Mouse (Mus musculus) stomach, postnatal 0 days (tissue): ENCODE results near the gene Ptch1.

Experiments used
- CTCF ChIP-seq: IDR thresholded peaks from 2 replicates; pipeline ENCODE4 v1.5.1; 2016; ENCODE audit warnings: antibody characterized with exemption, low read depth, mild to moderate bottlenecking, moderate library complexity
- EP300 ChIP-seq: optimal IDR thresholded peaks from 2 replicates; pipeline ENCODE3; 2016; ENCODE audit warnings: antibody characterized with exemption

DNA sequence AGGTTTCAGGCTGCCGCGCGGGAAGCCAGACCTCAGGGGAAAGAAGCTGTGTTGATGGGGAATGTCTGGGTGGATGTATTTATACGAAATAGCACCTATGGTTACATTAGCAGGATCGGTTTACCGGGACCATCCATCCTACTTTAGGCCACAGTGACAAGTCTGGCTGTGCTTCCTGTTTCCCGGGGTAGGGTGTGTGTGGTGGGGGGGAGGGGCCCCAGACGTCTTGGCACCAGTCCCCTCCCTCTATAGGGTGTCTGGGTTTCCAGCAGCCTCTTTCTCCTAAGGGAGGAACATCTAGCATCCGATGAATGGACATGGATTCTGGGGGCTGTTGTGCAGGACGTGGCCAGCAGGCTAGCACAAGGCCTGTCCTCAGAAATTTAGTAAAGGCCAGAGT is 36.3 kb upstream of the Ptch1 start:
- TF ChIP-seq CTCF (0 out of 2 replicates have a peak, but pooled peaks have one; percentile 13), EP300 (no peak)
